Mouse (Mus musculus) thymus, postnatal 0 days (tissue): ENCODE results near the gene Mettl7a2. TPM values are rescaled to one million over a fixed set of nuclear protein-coding genes. Genes with fewer than 3 reads are reported as not detected.
A peak's percentile ranks its signal among the peaks of the same experiment; 100 is the strongest.
"Not testable (repeated sequence)": the region's sequence is repeated elsewhere in the genome, so short reads cannot be mapped to it uniquely, and the experiment has no call there.

Source experiments
- DNase-seq: peaks from one replicate; pipeline ENCODE4 v3.0.0-alpha.2; 2015; ENCODE audit warnings: low spot score
- polyA plus RNA-seq: library from polyadenylated mRNA; unstranded; fragments of >200 nt; fragmentation: Nextera tagmentation; extraction: Ambion mirVana; gene quantifications from 2 replicates; pipeline ENCODE4 v1.2.1, GENCODE M21; 2015

The Mettl7a2 gene
- polyA plus RNA-seq, 1 experiment from 2014 or later: not detected

DNA sequence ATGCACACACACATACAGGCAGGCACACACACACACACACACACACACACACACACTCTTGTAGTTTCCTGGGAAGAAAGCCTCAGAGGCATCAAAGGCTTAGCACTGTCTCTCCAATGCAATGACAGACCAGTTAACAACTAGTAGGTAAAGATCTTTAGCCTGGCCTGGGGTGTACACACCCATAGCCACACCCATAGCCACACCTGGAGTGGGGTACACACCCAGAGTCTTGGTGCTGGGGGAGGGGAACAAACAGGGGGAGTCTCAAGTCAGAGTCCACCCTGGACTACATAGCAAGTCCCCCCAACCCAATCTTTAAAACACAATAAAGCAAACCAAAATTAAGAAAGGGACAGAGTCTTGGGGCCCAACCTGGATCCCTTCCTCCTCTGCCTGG lies 15.7 kb upstream of the Mettl7a2 start:
- not testable (repeated sequence) for DNase-seq

DNA sequence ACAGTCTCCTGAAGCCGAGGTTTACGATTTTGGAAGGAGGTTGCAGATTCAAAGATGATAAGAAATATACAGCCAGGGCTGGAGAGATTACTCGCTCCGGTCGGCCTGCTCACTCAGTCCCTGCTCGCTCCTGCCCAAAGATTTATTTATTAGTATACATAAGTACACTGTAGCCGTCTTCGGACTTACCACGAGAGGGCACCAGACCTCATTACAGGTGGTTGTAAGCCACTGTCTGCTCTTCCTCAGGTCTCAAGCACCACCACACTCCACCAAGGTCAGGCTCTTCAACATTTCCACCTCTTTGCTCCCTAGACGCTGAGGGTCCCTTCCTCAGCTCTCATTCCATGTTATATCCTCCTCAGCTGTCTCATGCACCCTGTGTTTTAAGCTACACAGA lies 15.2 kb upstream of the Mettl7a2 start:
- DNase-seq: peak; percentile 46

DNA sequence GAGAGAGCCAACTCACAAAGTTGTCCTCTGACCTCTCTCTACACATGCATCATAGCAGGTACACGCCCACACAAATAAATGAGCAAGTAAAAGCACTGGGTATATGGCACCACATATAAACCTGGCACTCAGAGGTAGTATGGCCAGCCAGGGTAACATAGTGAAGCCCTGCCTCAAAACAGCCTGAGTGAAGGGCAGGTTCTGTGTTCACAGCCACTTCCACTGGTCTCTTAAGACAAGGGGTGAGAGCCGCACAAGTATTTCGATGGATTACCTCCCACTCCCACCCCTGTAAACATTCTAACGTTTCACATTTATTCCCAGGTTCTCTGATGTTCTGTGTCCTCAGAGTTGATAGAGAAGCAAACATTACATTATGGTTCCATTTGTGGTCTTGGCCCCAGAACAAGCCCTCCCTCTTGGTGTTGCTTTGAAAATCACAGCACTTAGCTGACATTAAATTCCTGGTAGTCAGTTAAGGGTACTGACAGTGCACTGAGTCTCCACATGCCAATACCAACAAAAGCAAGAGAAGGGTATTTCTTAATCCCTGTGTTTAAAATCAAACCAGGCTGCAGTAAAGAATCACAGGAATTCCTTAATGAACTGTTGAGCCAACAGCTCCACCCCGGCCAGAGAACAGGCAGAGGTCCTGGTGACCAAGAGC lies 11.6 kb upstream of the Mettl7a2 start:
- not testable (repeated sequence) for DNase-seq

DNA sequence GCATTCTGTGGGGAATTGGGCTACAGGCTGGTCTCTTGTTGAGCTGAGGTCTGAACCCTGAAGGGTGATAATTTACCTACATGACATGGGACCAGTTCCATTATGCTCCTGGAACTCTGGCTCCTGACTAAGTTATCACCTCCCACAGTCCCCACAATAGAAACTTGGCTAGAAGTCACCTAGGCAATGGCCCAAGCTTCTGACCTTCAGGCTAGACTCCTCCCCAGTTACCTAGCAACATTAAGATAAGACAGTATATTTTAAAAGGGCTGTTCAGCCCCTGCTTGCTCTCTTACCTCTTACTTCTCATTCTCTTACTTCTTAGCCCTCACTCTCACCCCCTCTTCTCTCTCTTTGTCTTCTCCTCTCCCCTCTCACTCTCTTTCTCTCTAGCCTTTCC lies 7.5 kb upstream of the Mettl7a2 start:
- no peak for DNase-seq

DNA sequence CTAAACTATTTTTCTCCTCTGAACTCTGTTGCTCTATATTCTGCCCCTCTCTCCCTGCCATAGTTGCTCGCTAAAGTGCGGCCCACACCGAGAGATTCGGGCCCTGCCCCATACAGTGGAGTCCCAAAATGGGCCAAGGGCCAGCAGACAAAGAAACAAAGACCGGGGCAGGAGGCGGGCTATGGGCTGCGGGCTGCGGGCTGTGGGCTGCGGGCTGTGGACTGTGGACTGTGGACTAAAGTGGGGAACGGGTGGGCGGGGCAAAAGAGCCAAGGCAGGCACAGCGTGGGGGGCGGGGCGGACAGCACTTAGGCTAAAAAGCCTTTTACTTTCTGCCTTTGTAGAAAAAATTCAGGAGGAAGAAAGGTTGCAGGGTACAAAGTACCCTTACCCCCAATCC lies 6.2 kb upstream of the Mettl7a2 start:
- DNase-seq: no peak

DNA sequence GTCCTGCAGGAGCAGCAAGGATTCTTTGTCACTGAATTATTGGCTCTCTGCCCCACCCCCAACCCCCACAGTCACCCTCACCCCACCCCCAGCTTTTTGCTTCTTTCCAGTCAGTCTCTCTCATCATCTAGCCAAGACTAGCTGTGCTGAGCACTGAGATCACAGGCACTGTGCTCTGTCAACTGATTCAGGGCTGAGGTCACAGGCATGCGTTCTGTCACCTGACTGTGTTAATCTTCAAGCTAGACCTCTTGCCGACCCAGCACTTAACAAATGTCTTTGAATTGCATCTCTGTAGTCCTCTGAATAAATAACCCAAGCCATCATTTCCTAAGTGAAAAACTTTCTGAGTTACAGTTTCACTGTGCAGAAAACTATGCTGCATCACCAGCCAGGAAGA lies 3.5 kb upstream of the Mettl7a2 start:
- DNase-seq: no peak

DNA sequence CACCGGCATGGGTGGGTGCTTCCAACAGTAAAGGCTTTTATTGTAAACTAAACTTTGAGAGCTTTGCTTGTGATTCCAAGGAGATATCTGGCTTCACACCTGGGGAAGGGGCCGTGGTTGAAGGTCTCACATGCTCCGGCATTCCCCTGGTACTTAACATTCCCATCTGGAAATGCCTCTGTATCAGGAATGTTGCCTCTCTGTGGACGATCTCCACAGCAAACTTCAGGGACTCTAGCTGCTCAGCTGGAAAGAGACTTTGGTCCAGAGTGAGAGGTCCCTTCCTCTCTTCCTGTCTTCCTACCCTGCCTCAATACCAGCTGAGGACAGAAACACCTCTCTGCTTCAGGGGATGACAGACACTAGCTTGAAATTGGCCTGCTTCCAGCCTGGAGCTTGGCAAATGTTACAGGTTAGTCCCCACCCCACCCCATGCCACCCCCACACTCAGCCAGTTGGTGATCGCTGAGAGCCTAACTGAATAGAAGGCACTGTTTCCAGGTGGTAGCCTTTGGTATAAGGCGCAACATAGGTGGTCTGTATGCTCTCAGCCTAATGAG lies 1.4 kb upstream of the Mettl7a2 start:
- DNase-seq: no peak

DNA sequence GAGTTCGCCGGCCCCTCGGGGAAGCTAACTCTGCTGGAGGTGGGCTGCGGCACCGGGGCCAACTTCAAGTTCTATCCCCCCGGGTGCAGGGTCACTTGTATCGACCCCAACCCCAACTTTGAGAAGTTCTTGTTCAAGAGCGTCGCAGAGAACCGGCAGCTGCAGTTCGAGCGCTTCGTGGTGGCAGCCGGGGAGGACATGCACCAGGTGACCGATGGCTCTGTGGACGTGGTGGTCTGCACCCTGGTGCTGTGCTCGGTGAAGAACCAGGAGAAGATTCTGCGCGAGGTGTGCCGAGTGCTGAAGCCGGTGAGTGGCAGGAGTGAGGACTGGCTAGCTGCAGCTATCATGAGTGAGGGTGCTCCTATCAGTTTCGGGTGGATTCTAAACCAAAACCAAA lies 399 bp downstream of the Mettl7a2 start:
- not testable (repeated sequence) for DNase-seq

DNA sequence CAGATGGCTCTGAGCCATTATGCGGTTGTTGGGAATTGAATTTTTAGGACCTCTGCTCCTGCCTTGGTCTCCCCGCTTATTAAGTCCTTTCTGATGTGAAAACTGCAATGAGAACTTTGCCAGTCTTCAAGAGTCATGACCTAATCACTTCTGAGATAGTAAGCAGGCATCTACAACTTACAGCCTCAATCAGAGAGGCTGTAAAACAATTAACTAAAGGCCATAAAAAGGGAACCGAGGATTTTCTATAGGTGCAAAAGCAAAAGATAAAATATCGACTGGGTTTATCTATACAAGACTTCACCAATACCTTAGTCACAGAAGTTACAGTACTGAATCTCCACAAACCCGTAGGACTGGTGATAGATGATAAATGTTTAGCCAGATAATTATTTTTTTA lies 2.9 kb downstream of the Mettl7a2 start:
- no peak for DNase-seq

DNA sequence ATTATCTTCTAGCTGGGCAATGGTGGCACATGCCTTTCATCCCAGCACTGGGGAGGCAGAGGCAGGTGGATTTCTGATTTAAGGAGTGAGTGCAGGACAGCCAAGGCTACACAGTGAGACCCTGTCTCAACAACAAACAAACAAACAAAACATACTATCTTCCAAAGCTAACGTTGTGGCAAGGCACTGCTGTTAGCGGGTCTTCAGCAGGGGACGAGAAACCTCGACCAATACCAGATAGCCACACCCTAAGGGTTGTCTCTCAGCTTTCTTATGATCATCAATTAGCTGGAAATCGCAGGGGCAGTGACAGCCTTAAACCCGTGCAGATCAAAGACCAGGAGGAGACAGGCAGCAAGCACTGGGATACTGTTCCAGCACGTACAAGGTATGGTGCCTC lies 11.2 kb downstream of the Mettl7a2 start, which contains the start of gene Higd1c:
TSS of gene Higd1c (plus strand) at position 301 of the 400 bp plus-strand sequence.
- no peak for DNase-seq

DNA sequence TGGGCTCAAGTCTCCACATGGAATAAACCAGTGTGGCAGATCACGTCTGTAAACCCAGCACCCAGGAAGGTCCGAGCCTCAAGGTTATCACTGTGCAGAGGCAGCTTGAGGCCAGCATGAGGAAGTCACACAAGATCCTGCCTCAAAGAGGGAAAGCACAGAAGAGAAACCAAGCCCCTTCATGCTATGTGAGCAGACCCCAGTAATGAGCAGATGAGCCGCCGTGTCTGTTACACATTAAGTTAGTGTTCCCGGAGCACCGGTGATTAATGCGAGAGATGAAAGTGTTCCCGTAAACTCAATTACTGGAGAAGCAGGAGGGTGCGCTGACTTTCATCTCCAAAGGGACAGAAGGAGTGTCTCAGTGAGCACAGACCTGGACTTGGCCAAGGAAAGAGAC lies 13.0 kb downstream of the Mettl7a2 start:
- DNase-seq: not testable (repeated sequence)

DNA sequence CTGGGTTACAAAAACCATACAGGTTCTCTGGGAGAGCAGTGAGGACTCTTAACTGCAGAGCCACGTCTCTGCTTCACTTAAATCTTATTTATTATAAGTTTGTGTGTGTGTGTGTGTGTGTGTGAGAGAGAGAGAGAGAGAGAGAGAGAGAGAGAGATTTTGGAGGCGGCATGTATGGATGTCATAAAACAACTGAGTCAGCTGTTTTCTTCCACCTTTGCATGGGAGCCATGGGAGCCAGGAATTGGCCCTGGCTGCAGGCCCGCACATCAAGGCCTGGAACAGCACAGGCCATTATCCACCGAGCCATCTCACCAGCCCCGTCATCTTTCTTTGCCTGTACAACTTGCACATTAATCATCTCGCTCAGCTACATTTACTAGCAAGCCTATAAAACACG lies 14.1 kb downstream of the Mettl7a2 start:
- no peak for DNase-seq

DNA sequence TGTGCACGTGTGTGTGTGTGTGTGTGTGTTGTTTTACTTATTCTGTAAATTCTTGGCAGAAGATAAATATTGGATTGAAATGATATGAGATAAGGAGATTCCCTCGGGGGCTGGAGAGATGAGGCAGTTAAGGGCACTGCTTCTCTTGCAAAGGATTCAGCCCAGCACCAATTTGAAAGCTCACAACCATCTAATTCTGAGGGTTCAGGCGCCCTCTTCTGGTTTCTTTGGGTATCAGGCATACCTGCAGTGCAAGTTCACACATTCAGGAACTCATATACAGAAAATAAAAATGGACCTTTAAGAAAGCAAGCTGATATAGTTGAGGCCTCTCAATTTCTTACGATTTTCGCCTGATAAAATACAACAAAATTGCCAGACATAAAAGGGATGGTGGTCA lies 22.1 kb downstream of the Mettl7a2 start:
- DNase-seq: peak; percentile 55

DNA sequence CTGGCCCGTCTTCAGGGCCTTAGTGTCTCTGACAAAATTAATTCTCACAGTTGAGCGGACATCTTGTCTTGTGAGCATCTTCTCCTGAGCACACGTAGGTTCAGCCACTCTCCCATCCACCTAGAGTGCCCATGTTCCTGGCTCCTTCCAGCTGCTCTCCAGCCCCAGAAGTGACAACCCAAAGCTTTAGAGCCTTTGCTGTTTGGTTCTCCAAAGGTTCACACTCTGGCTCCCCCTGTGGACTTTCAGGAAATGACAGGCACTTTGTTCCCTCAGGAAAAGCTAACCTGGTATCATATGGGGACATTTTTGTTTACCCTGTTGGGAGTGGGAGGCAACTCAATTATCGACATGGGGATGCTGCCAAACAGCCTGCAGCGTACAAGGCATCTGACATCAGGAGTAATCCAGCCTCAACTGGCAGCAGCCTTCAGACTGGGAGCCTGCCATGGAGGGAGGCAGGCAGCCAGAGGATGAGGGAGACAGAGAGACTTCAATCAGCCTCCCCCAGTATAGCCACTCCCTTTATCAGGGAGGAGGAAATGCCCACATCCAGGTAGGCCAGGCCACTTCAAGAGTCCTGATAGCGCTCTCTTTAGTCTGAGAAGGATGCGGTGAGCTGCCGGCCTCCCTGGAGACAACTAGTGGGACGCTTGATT lies 25.0 kb downstream of the Mettl7a2 start:
- not testable (repeated sequence) for DNase-seq

DNA sequence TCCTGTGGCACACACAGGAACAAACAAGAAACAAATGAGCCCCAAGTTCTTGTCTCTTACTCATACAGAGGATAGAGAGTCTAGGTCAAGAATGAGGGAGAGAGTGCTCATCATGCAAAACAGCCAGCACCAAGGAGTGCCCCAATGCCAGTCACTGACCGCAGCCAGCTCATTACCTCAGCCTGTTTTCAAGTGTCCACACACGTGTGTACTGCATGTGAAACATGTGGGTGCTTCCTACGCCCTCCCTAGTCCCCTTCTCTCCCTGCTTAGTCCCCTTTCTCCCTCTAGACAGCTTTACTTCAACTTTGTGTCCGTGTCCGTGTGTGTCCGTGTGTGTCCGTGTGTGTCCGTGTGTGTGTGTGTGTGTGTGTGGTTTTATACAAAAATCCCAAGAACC lies 26.7 kb downstream of the Mettl7a2 start:
- no peak for DNase-seq

DNA sequence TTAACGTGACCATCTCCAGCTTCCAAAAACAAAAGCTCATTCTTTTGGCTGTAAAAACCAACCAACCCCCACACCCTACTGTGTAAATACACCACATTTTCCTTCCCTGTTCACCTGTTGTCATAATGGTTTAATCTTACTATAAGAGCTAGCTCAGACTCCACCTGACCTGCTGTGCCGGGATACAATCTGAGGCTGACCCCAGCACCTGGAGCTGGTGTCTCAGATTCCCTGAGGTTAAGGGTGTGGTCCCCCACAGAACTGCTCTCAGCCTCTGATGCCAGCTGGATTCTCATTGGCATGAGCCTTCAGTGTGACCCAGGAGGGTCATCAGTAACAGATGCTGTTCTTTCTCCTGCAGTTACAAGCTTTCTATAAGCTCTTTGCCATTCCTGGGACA lies 27.1 kb downstream of the Mettl7a2 start:
- no peak for DNase-seq

DNA sequence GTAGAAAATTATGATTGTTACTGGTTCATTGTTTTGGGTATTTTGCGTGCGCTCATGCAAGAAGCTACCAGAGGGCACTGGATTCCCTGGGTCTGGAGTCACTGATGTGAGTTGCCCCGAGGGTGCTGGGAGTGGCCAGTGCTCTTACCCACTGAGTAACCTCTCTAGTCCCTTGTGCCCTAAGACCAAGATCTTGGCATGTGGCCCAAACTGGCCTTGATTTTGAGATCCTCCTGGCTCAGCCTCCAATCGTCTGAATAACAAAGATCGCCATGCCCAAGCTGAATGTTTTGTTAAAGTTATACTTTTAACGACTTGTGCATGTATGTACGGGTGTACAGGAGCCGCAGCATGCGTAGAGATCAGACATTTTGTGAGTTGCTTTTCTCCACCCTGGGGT lies 32.7 kb downstream of the Mettl7a2 start:
- no peak for DNase-seq

DNA sequence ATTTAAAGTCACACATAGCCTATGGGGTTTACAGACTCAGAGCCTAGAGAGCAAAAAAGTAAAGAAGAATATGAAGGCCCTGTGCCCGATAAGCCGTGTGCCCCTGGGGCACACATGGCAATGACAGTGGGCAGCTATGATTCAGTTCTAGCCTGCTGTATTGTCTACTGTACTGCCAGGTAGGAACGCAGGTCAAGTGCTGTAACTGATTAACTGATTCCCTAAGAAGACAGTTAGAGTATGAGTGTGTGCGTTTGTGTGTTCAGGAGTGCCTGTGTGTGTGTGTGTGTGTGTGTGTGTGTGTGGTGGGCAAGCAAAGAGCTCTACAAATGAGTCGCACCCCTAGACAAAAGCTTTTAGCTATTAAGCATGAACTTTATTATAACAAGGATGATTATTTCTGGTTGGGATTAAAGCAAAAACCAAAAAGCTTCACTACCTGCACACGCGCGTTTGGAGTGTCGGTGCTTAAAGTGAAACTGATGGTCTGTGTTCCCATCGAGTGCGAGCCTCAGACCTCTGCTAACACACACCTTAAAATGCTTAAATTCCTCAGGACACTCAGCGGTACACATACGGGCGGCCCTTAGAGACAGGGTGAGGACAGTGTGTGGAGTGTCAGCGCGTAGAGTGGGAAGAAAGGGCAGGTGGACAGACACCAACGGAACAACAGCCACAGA lies 34.7 kb downstream of the Mettl7a2 start:
- no peak for DNase-seq

DNA sequence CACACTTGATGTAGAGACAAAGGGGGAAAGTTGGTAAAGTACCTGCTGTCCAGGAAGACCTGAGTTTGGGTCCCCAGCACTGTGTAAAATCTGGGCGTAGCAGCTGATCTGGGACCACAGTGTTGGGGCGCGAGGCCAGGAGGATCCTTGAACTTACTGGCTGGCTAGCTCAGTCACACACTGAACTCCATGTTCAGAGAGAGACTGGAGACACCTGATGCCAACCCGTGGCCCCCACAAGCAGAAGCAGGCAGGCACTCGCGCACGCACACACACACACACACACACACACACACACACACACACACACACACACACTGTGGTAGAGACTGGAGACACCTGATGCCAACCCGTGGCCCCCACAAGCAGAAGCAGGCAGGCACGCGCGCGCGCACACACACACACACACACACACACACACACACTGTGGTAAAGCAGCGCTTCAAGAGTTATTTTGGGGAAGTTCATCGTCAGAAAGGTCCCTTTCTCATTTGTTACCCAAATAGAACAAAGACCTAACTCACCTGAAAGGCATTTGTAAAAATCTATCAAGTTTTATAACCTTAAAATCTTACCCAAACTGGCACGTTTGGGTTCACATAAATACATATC lies 35.3 kb downstream of the Mettl7a2 start:
- peak; percentile 58 for DNase-seq

DNA sequence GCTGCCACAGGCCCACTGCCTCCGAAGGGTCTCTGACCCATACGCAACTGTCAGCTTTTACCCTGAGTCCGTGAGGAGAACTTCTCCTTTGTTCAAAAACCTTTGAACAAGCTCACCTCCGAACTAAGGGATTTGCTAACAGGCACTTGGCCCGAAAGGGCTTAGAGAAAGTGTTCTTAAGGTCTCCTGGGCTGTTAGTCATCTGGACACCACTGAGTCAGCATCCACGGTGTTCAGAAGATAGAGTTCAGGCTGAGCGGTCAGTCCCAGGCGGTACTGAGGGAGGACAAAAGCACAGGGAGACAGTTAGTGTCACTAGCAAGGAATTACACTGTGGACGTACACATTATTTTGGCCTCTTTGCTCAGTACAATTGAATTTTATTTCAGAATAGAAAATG lies 35.9 kb downstream of the Mettl7a2 start:
- DNase-seq: no peak

DNA sequence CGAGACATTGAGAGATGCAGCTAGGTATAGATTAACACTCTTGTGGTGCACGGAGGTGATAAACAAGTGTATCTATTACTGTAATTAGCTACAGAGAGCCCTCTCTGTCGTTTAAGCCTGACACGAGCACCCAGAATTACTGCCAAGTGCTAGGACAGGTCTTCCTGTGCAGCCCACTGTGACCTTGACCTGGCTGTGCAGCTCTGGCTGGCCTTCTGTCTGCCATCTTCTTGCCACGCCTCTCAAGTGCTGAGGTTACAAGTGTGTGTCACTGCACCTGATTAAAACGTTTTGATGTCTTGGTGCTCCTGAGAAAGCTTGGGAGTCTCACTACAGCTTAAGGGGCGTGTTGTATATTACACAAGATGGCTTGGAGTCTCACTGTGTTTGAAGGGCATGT lies 38.1 kb downstream of the Mettl7a2 start:
- no peak for DNase-seq

DNA sequence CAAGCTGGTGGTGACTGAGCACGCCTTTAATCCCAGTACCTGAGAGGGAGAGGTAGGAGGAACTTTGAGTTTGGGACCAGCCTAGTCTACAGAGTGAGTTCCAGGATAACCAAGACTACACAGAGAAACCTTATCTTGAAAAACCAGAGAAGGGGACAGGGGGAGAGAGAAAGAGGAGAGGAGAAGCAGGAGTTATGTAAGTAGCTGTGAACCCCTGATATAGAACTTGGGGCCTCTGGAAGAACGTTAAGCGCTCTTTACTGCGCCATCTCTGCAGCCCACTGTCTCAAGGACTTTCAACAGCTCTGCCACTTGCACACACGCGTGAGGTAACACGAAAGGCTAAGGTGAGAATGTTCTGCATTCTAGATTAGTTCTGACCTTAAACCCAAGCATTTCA lies 38.6 kb downstream of the Mettl7a2 start:
- no peak for DNase-seq
